Mouse (Mus musculus): Measurements from ENCODE around the gene Megf11. TPM values are rescaled to one million over a fixed set of nuclear protein-coding genes. Genes with fewer than 3 reads are reported as not detected.

The Megf11 gene
- polyA plus RNA-seq, 1 experiment, result 0.06 TPM

GRCm38 (mm10) chr9:64420471-64420870, 35.0 kb downstream of the Megf11 start:
- H3K36me3 ChIP-seq (ENCODE audit: control insufficient read depth, insufficient read depth), result no peaks in the 10 kb centered on the region
- peaks cover 47% of the 10 kb centered on the region for H3K27me3 ChIP-seq (ENCODE audit: control insufficient read depth, insufficient read depth, insufficient read length)
- H3K4me2 ChIP-seq (ENCODE audit: low read depth), result no peak overlapping the region
- no peak for TF ChIP-seq POLR2AphosphoS2 (IDR thresholded peaks at IDR 0.05; ENCODE audit: insufficient read length, low read depth)
- no peak overlapping the region for H3K4me3 ChIP-seq
- H3ac ChIP-seq (ENCODE audit: control insufficient read depth, insufficient read length), result no peak overlapping the region
- H3K79me2 ChIP-seq (ENCODE audit: control insufficient read depth, insufficient read depth), result no peaks in the 10 kb centered on the region

- H3K36me3 ChIP-seq (ENCODE audit: control insufficient read depth, insufficient read depth), result no peaks in the 10 kb centered on the region
- no peak overlapping the region for H3K4me2 ChIP-seq (ENCODE audit: low read depth)
- TF ChIP-seq POLR2A (IDR thresholded peaks at IDR 0.05; ENCODE audit: insufficient read length, low read depth) (no peak), MYOG (IDR thresholded peaks at IDR 0.05; ENCODE audit: control insufficient read depth in 1 of 3, insufficient read depth in 1 of 3, insufficient read length in 2 of 3, low read depth in 2 of 3) (no peak), TCF3 (IDR thresholded peaks at IDR 0.05; ENCODE audit: insufficient read length, low read depth) (no peak), USF1 (IDR thresholded peaks at IDR 0.05; ENCODE audit: low read depth) (no peak), TCF12 (IDR thresholded peaks at IDR 0.05; ENCODE audit: insufficient read depth, poor library complexity, severe bottlenecking) (no peak), SRF (IDR thresholded peaks at IDR 0.05; ENCODE audit: control insufficient read depth, insufficient read length, low read depth) (no peak), MYOD1 (IDR thresholded peaks at IDR 0.05; ENCODE audit: control insufficient read depth in 1 of 3, insufficient read length in 2 of 3, low read depth in 2 of 3) (no peak), MAX (IDR thresholded peaks at IDR 0.05; ENCODE audit: low read depth) (no peak), E2F4 (IDR thresholded peaks at IDR 0.05; ENCODE audit: insufficient read depth) (no peak), POLR2AphosphoS2 (IDR thresholded peaks at IDR 0.05; ENCODE audit: insufficient read length, low read depth) (no peak), REST (IDR thresholded peaks at IDR 0.05; ENCODE audit: insufficient read depth, insufficient read length) (no peak), CEBPB (IDR thresholded peaks at IDR 0.05; ENCODE audit: insufficient read depth, poor library complexity, severe bottlenecking) (no peak)
- H3K27me3 ChIP-seq (ENCODE audit: control insufficient read depth, insufficient read depth, insufficient read length), result peaks cover 58% of the 10 kb centered on the region
- no peak overlapping the region for H3K4me3 ChIP-seq
- H3K79me2 ChIP-seq (ENCODE audit: control insufficient read depth, insufficient read depth), result no peaks in the 10 kb centered on the region
- no peak overlapping the region for H3ac ChIP-seq (ENCODE audit: control insufficient read depth, insufficient read length)
These were observed 36.7 kb downstream of the Megf11 start for GRCm38 (mm10) chr9:64421986-64422616.

- no peak for TF ChIP-seq SRF (IDR thresholded peaks at IDR 0.05; ENCODE audit: control insufficient read depth, insufficient read length, low read depth)
- TF ChIP-seq USF1 (IDR thresholded peaks at IDR 0.05; ENCODE audit: low read depth), result no peak
- H3K36me3 ChIP-seq (ENCODE audit: control insufficient read depth, insufficient read depth), result no peaks in the 10 kb centered on the region
These were observed 38.5 kb downstream of the Megf11 start for GRCm38 (mm10) chr9:64423912-64424311.

GRCm38 (mm10) chr9:64436121-64436520, 50.7 kb downstream of the Megf11 start:
- no peaks in the 10 kb centered on the region for H3K79me2 ChIP-seq (ENCODE audit: control insufficient read depth, insufficient read depth)
- no peak for TF ChIP-seq CEBPB (IDR thresholded peaks at IDR 0.05; ENCODE audit: insufficient read depth, poor library complexity, severe bottlenecking)
- TF ChIP-seq USF1 (IDR thresholded peaks at IDR 0.05; ENCODE audit: low read depth), result no peak
- no peak for TF ChIP-seq POLR2A (IDR thresholded peaks at IDR 0.05; ENCODE audit: insufficient read length, low read depth)
- TF ChIP-seq MYOD1 (IDR thresholded peaks at IDR 0.05; ENCODE audit: control insufficient read depth in 1 of 3, insufficient read length in 2 of 3, low read depth in 2 of 3), result no peak
- no peak for TF ChIP-seq E2F4 (IDR thresholded peaks at IDR 0.05; ENCODE audit: insufficient read depth)
- no peak for TF ChIP-seq TCF12 (IDR thresholded peaks at IDR 0.05; ENCODE audit: insufficient read depth, poor library complexity, severe bottlenecking)
- peaks cover 39% of the 10 kb centered on the region for H3K27me3 ChIP-seq (ENCODE audit: control insufficient read depth, insufficient read depth, insufficient read length)
- H3K36me3 ChIP-seq (ENCODE audit: control insufficient read depth, insufficient read depth), result no peaks in the 10 kb centered on the region
- H3K4me3 ChIP-seq, result no peak overlapping the region
- H3K4me2 ChIP-seq (ENCODE audit: low read depth), result no peak overlapping the region
- no peak overlapping the region for H3ac ChIP-seq (ENCODE audit: control insufficient read depth, insufficient read length)

More at GRCm38 (mm10) chr9:64423912-64424311, 38.5 kb downstream of the Megf11 start:
- H3K4me3 ChIP-seq, result no peak overlapping the region
- H3K4me2 ChIP-seq (ENCODE audit: low read depth), result no peak overlapping the region
- H3K27me3 ChIP-seq (ENCODE audit: control insufficient read depth, insufficient read depth, insufficient read length), result peaks cover 65% of the 10 kb centered on the region
- no peaks in the 10 kb centered on the region for H3K79me2 ChIP-seq (ENCODE audit: control insufficient read depth, insufficient read depth)
- H3ac ChIP-seq (ENCODE audit: control insufficient read depth, insufficient read length), result no peak overlapping the region

GRCm38 (mm10) chr9:64440101-64440500, 54.7 kb downstream of the Megf11 start:
- H3K27me3 ChIP-seq (ENCODE audit: control insufficient read depth, insufficient read depth, insufficient read length), result peaks cover 40% of the 10 kb centered on the region
- no peak overlapping the region for H3K4me3 ChIP-seq
- no peaks in the 10 kb centered on the region for H3K79me2 ChIP-seq (ENCODE audit: control insufficient read depth, insufficient read depth)
- no peaks in the 10 kb centered on the region for H3K36me3 ChIP-seq (ENCODE audit: control insufficient read depth, insufficient read depth)
- TF ChIP-seq POLR2AphosphoS2 (IDR thresholded peaks at IDR 0.05; ENCODE audit: insufficient read length, low read depth), result no peak
- no peak for TF ChIP-seq MYOD1 (IDR thresholded peaks at IDR 0.05; ENCODE audit: control insufficient read depth in 1 of 3, insufficient read length in 2 of 3, low read depth in 2 of 3)
- TF ChIP-seq MAX (IDR thresholded peaks at IDR 0.05; ENCODE audit: low read depth), result no peak
- no peak for TF ChIP-seq MYOG (IDR thresholded peaks at IDR 0.05; ENCODE audit: control insufficient read depth in 1 of 3, insufficient read depth in 1 of 3, insufficient read length in 2 of 3, low read depth in 2 of 3)
- TF ChIP-seq POLR2A (IDR thresholded peaks at IDR 0.05; ENCODE audit: insufficient read length, low read depth), result no peak
- TF ChIP-seq USF1 (IDR thresholded peaks at IDR 0.05; ENCODE audit: low read depth), result no peak
- TF ChIP-seq TCF12 (IDR thresholded peaks at IDR 0.05; ENCODE audit: insufficient read depth, poor library complexity, severe bottlenecking), result no peak
- no peak for TF ChIP-seq E2F4 (IDR thresholded peaks at IDR 0.05; ENCODE audit: insufficient read depth)
- TF ChIP-seq CEBPB (IDR thresholded peaks at IDR 0.05; ENCODE audit: insufficient read depth, poor library complexity, severe bottlenecking), result no peak
- TF ChIP-seq SRF (IDR thresholded peaks at IDR 0.05; ENCODE audit: control insufficient read depth, insufficient read length, low read depth), result no peak
- no peak for TF ChIP-seq REST (IDR thresholded peaks at IDR 0.05; ENCODE audit: insufficient read depth, insufficient read length)
- TF ChIP-seq TCF3 (IDR thresholded peaks at IDR 0.05; ENCODE audit: insufficient read length, low read depth), result no peak
- H3K4me2 ChIP-seq (ENCODE audit: low read depth), result no peak overlapping the region
- no peak overlapping the region for H3ac ChIP-seq (ENCODE audit: control insufficient read depth, insufficient read length)

Measured in myocyte (in vitro differentiated cells).